Mouse (Mus musculus) liver, embryonic 14.5 days (tissue): ENCODE results near the gene Prkaca.

Experiments
- CTCF ChIP-seq: IDR thresholded peaks from 2 replicates; pipeline ENCODE4 v1.5.1; 2016; ENCODE audit warnings: antibody characterized with exemption, low read depth, control low read depth
- EP300 ChIP-seq: IDR thresholded peaks from 2 replicates; pipeline ENCODE4 v1.6.1; 2016; ENCODE audit warnings: antibody characterized with exemption, low read depth

DNA sequence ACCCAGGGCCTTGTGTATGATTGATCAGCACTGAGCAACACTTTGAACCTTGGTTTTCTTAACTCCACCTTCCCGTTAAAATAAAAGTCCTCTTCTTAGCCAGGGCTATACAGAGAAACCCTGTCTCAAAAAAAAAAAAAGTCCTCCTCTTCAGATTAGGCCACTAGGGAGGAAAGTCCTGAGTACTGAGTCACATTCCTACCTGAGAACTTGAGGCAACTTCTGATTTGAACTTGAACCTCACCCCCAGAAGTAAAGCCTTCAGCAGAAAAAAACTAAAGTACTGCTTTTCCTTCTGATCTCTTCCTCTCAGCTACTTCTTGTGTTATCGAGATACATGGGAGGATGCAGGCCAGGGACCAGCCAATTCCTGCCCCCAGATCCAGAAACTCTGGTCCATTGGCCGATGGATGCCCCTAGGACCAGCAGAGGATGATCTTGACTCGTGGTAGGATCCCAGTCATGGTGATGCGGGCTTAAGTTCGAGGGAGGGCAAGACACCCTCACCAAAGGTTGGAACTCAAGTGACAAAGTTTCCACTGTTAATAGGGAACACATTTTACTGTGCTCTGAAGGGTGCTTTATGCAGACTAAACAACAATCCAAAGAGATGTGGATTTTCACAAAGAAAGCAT, 30.9 kb downstream of the Prkaca start:
- TF ChIP-seq CTCF (no peak), EP300 (no peak)
